Mouse (Mus musculus) embryonic facial prominence, embryonic 13.5 days (tissue): ENCODE data around the gene Pold3. TPM values are rescaled to one million over a fixed set of nuclear protein-coding genes. Genes with fewer than 3 reads are reported as not detected.

Experiments
- ATAC-seq: fragments of 200-750 bp; cut with Nextera tagmentation; 2 replicates; pipeline ENCODE4 v1.8.0; 2017; ENCODE audit warnings: low read depth; ENCODE audit not compliant: insufficient number of reproducible peaks, insufficient read depth, low FRiP score, low TSS enrichment
- H3K27ac ChIP-seq: fragments of 300-500 bp; sonication (generic); 2 replicates; pipeline ENCODE4 v1.5.1; 2015; ENCODE audit warnings: moderate library complexity, mild to moderate bottlenecking, inconsistent platforms
- H3K27me3 ChIP-seq: fragments of 300-500 bp; sonication (generic); 2 replicates; pipeline ENCODE4 v1.6.1; 2015; ENCODE audit warnings: mild to moderate bottlenecking, inconsistent platforms
- H3K36me3 ChIP-seq: fragments of 300-500 bp; sonication (generic); 2 replicates; pipeline ENCODE4 v1.6.1; 2015; ENCODE audit warnings: mild to moderate bottlenecking, inconsistent platforms
- H3K4me1 ChIP-seq: fragments of 300-500 bp; sonication (generic); 2 replicates; pipeline ENCODE4 v1.6.1; 2015; ENCODE audit warnings: inconsistent platforms
- H3K4me2 ChIP-seq: fragments of 300-500 bp; sonication (generic); 2 replicates; pipeline ENCODE4 v1.6.1; 2015; ENCODE audit warnings: moderate library complexity, mild to moderate bottlenecking, inconsistent platforms
- H3K4me3 ChIP-seq: fragments of 300-500 bp; sonication (generic); 2 replicates; pipeline ENCODE4 v1.5.1; 2015; ENCODE audit warnings: mild to moderate bottlenecking, inconsistent platforms
- H3K9ac ChIP-seq: fragments of 300-500 bp; sonication (generic); 2 replicates; pipeline ENCODE4 v1.6.1; 2015; ENCODE audit warnings: mild to moderate bottlenecking, inconsistent platforms
- H3K9me3 ChIP-seq: fragments of 300-500 bp; sonication (generic); 2 replicates; pipeline ENCODE4 v1.6.1; 2016; ENCODE audit warnings: inconsistent platforms
- WGBS: fragments of 180-500 bp; shearing (Covaris S2); methylation state at CpG from one replicate; pipeline ENCODE4 v1.1.7; 2015; ENCODE audit warnings: mixed read lengths; 5-methylcytosine and 5-hydroxymethylcytosine counted together
- polyA plus RNA-seq: library from polyadenylated mRNA; unstranded; fragments of >200 nt; fragmentation: Nextera tagmentation; extraction: Ambion mirVana; gene quantifications from 2 replicates; pipeline ENCODE4 v1.2.1, GENCODE M21; 2015

Gene Pold3
- polyA plus RNA-seq, 1 experiment from 2014 or later = 74.2 TPM

DNA sequence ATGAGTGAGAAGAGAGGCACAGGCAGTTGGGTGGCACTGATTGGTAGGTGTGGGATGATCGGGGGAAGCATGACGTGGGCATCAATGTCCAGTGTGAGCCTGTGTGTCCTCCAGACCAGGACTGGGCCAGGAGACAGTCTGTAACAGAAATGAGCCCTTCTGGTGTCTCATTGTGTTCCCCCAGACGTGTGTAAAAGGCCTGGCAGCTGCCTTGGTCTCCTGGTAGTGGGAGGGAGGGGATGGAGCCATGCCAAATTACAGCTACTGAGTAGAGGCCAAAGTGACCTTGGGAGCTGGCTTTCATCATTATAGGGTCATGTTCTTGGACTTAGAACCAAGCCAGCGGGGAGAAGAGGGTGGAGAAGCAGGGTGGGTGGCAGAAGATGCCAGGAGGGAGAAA, 69.5 kb downstream of the Pold3 start:
- WGBS = 69% methylated on average over 4 of the region's 4 CpGs

DNA sequence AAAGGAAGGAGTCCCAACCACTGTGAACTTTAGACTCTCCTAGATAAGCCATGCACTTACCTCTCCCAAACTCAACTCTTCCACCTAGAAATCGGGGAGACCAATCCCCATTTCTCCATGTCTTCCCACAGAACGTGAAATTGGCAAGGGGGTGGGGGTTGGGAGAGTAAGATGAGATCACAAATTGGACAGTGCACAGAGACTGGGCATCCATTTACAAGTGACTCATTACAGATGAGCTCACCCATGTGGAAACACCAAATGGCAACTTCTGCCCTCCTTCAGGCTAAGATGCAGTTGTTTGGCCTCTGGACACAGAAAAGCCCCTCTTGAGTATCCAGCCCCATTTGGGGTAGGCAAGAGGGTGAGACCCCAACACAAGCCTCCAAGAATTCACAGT, 74.9 kb downstream of the Pold3 start:
- Histone ChIP-seq H3K36me3 (no peaks in the 10 kb centered on the region), H3K27ac (no peak overlapping the region), H3K4me3 (no peak overlapping the region), H3K27me3 (peaks cover 7% of the 10 kb centered on the region; the same call in 1 of the 2 replicates), H3K9ac (no peak overlapping the region), H3K4me1 (peaks cover 11% of the 10 kb centered on the region), H3K4me2 (no peak overlapping the region), H3K9me3 (no peaks in the 10 kb centered on the region)
- no peak for ATAC-seq
- WGBS = 67% methylated on average over 2 of the region's 2 CpGs

More for the DNA sequence above, 69.5 kb downstream of the Pold3 start:
- no peaks in the 10 kb centered on the region for H3K36me3 ChIP-seq
- no peak overlapping the region for H3K4me2 ChIP-seq
- H3K4me3 ChIP-seq = no peak overlapping the region
- H3K9ac ChIP-seq = no peak overlapping the region
- H3K9me3 ChIP-seq = no peaks in the 10 kb centered on the region
- no peak for ATAC-seq
- H3K27me3 ChIP-seq = no peaks in the 10 kb centered on the region
- H3K27ac ChIP-seq = no peak overlapping the region
- H3K4me1 ChIP-seq = no peaks in the 10 kb centered on the region

DNA sequence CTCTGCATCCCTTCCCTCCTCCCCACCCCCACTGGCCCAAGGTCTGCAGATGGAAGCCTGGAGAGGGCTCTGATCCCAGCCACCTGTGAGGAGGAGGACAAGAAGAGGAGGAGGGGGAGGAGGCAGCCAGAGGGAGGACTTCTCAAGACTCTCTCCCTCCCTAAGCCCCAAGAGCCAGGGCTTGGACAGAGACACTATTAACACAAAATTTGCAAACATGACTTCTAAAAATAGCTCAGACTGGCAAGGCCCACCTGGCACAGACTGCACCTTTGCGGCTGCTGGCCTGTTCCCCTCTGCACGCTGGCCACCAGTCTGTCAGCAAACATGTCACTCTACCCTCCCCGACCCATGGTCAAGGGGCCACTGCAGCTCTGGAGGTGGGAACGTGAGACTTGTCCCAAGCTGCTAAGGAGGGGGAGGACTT, 77.7 kb downstream of the Pold3 start:
- Histone ChIP-seq H3K9ac (no peak overlapping the region), H3K4me2 (no peak overlapping the region), H3K9me3 (no peaks in the 10 kb centered on the region), H3K27me3 (peaks cover 7% of the 10 kb centered on the region; the same call in 1 of the 2 replicates), H3K36me3 (no peaks in the 10 kb centered on the region), H3K4me3 (no peak overlapping the region), H3K4me1 (peaks cover 11% of the 10 kb centered on the region), H3K27ac (no peak overlapping the region)
- ATAC-seq = peak; percentile 26; the same call in 1 of the 2 replicates
- whole genome bisulfite sequencing = 38% methylated on average over 4 of the region's 4 CpGs

DNA sequence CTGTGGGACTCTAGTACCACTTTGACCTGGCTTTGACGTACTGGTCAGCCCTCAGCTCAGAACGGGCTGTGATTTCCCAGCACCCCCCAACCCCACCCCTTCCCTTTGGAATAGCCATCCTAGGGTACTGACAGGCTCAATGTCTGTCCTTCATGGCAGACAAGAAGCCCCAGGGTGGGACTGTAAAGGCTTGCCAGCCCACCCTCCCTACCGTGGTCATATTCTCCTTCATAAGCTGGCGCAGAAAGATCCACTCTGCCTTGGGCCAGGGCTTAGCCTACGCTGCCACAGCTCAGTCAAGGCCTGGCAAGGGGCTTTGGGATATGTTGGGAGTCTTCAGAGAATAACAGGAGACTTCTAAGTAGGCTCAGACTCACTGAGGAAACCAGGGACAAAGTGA, 78.3 kb downstream of the Pold3 start:
- peaks cover 11% of the 10 kb centered on the region for H3K4me1 ChIP-seq
- WGBS = 80% methylated on average over 5 of the region's 5 CpGs
- H3K27ac ChIP-seq = no peak overlapping the region

DNA sequence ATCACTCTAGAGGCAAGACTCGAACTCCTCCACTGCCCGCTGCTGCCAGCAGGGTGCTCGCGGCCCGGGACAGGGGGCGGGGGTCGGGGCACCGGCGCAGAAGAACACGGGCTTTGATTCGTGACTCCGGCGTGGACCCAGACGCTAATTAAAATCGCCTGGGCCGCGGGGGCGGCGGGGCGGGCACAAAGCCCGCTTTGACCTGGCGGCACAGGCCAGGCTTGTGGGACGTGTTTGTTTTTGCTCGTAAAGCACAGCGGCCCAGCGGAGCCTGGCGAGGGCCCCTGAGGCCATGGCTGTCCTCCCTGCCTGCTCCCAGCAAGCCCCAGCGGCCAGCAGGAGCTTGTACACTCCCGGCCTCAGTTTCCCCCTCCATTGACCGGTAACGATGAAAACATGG, 79.2 kb downstream of the Pold3 start:
- no peak for ATAC-seq
- peak overlapping the region; percentile 51; the same call in 1 of the 2 replicates for H3K9ac ChIP-seq
- no peak overlapping the region; the same call in 1 of the 2 replicates for H3K27ac ChIP-seq
- peak overlapping the region; percentile 47 for H3K4me2 ChIP-seq
- no peaks in the 10 kb centered on the region for H3K9me3 ChIP-seq
- H3K36me3 ChIP-seq = no peaks in the 10 kb centered on the region
- peak overlapping the region; percentile 18; the same call in 1 of the 2 replicates for H3K4me3 ChIP-seq
- H3K4me1 ChIP-seq = peaks cover 11% of the 10 kb centered on the region
- WGBS = 7% methylated on average over 31 of the region's 31 CpGs
- H3K27me3 ChIP-seq = peaks cover 7% of the 10 kb centered on the region; the same call in 1 of the 2 replicates

More for the DNA sequence above, 78.3 kb downstream of the Pold3 start:
- H3K36me3 ChIP-seq = no peaks in the 10 kb centered on the region
- no peaks in the 10 kb centered on the region for H3K9me3 ChIP-seq
- ATAC-seq = no peak
- H3K27me3 ChIP-seq = peaks cover 7% of the 10 kb centered on the region; the same call in 1 of the 2 replicates
- no peak overlapping the region for H3K4me3 ChIP-seq
- no peak overlapping the region for H3K9ac ChIP-seq
- H3K4me2 ChIP-seq = no peak overlapping the region

DNA sequence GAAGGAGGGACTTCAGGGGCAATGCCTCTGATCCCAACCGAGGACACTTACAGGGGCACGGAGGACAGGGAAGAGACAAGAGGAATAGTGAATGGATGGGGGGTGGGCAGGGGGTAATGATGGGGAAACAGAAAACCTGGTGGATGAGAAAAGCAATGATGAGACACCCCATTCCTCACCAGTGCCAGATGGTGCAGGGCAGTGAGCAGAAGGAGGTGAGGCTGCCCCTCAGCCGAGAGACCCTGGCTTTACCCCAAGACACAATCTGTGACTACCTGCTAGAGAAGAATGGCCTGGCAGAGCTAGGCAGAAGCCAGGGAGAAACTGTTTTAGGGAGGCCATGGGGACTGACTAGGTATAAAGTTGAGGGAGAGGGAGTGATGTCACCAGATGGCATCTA, 84.9 kb downstream of the Pold3 start:
- no peak for ATAC-seq

DNA sequence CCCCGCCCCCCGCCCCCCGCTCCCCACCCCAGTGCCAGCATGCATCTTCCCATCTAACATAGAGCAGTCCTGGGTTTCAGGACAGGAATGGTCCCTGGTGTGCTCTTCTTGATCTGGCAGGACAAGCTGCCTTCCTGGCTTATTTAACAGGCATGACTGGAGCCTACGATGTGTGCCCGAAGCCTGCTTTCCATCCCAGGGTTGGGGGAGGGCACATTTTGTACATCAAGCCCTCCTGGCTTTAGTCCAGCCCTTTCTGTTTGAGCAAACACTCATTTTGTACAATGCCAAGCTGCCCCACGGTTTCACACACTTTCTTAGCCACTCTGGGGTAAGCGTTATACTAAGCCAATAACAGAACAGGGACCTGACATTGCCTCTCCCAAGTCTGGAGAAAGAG, 85.3 kb downstream of the Pold3 start:
- H3K27ac ChIP-seq = no peak overlapping the region
- no peaks in the 10 kb centered on the region for H3K9me3 ChIP-seq
- no peak overlapping the region for H3K4me3 ChIP-seq
- WGBS = 74% methylated on average over 6 of the region's 7 CpGs
- no peak for ATAC-seq
- H3K4me1 ChIP-seq = 0 out of 2 replicates have a peak, but pooled peaks cover 3% of the 10 kb centered on the region
- no peak overlapping the region for H3K9ac ChIP-seq
- no peak overlapping the region for H3K4me2 ChIP-seq
- H3K36me3 ChIP-seq = no peaks in the 10 kb centered on the region
- no peaks in the 10 kb centered on the region for H3K27me3 ChIP-seq

More for the DNA sequence above, 84.9 kb downstream of the Pold3 start:
- no peak overlapping the region for H3K4me2 ChIP-seq
- WGBS = 83% methylated on average over 3 of the region's 3 CpGs
- H3K27me3 ChIP-seq = no peaks in the 10 kb centered on the region
- no peak overlapping the region for H3K27ac ChIP-seq
- H3K9ac ChIP-seq = no peak overlapping the region
- 0 out of 2 replicates have a peak, but pooled peaks cover 3% of the 10 kb centered on the region for H3K4me1 ChIP-seq
- H3K4me3 ChIP-seq = no peak overlapping the region
- H3K9me3 ChIP-seq = no peaks in the 10 kb centered on the region
- H3K36me3 ChIP-seq = no peaks in the 10 kb centered on the region

DNA sequence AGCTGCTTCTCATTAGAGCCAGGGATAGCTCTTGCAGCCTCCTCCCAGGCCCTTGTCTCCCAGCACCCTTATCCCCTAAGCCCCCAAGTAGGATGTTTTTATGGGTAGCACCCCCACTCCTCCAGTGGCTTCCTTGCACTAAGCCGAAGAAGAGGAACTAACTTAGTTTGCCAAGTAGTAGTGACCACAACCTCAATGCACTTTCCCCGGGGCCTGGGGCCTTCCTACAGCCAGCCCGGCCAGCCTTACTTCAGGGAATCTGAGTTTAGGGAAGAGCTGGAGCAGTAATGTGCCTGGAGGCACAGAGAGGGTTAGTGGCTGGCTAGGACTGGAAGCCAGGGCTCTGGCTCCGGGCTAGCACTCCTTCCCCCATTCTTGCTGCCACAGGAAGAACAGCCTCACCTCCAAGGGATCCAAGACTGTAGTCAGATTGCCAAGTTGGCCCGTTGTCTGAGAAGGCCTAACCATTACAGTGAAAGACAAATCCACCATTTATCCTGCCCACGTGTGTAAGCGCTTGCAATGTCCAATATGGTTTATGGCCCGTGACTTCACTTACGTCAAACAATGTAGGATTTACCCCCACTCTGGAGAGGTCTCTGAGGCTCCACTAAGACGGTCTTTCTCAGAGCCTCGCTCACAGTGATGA, 86.4 kb downstream of the Pold3 start:
- ATAC-seq = no peak
- 75% methylated on average over 11 of the region's 11 CpGs for WGBS
- H3K27ac ChIP-seq = no peak overlapping the region

DNA sequence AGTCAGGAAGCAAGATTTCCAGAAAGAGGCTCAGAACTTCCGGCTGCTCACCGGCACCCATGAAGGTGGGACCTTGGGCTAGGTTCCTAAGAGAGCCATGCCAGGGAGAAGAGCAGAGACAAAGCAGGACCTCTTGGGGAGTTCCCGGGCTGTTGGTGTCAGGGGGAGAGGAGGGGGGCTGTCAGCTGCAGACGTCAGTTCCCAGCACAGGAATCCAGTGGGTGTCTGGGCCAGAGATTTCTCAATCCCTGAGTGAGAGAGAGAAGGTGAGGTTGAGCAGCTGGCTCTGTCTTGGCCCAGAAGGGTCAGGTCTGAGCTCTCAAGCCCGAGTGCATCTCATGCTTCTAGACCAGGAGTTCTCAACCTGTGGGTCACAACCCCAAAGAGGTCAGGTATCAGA, 87.7 kb downstream of the Pold3 start:
- H3K9ac ChIP-seq = no peak overlapping the region
- H3K27ac ChIP-seq = no peak overlapping the region
- no peak for ATAC-seq
- no peak overlapping the region for H3K4me2 ChIP-seq
- H3K9me3 ChIP-seq = no peaks in the 10 kb centered on the region
- no peaks in the 10 kb centered on the region for H3K27me3 ChIP-seq
- no peaks in the 10 kb centered on the region for H3K36me3 ChIP-seq
- 70% methylated on average over 5 of the region's 5 CpGs for WGBS
- H3K4me1 ChIP-seq = 0 out of 2 replicates have a peak, but pooled peaks cover 3% of the 10 kb centered on the region
- no peak overlapping the region for H3K4me3 ChIP-seq

More for the DNA sequence above, 86.4 kb downstream of the Pold3 start:
- Histone ChIP-seq H3K36me3 (no peaks in the 10 kb centered on the region), H3K9ac (no peak overlapping the region), H3K27me3 (no peaks in the 10 kb centered on the region), H3K4me3 (no peak overlapping the region), H3K9me3 (no peaks in the 10 kb centered on the region), H3K4me2 (no peak overlapping the region), H3K4me1 (0 out of 2 replicates have a peak, but pooled peaks cover 3% of the 10 kb centered on the region)

Other genes with a start within 250 kb of the Pold3 start
- 6.6 and 7.9 TPM in 2 replicates for gene Rnf169, start 141.1 kb downstream of the Pold3 start, polyA plus RNA-seq
- 1.1 and 2.2 TPM in 2 replicates for gene Chrdl2, start 115.4 kb downstream of the Pold3 start, polyA plus RNA-seq
- gene Lipt2, start 37.7 kb upstream of the Pold3 start, polyA plus RNA-seq = 24.0 and 26.8 TPM in 2 replicates
- 16.2 and 19.7 TPM in 2 replicates for gene Kcne3, start 54.9 kb upstream of the Pold3 start, polyA plus RNA-seq
- 6.8 and 8.2 TPM in 2 replicates for gene Pgm2l1, start 105.8 kb upstream of the Pold3 start, polyA plus RNA-seq
- 23.6 and 32.6 TPM in 2 replicates for gene P4ha3, start 164.0 kb upstream of the Pold3 start, polyA plus RNA-seq